Mouse (Mus musculus) heart, postnatal 4 days (tissue): ENCODE data around the gene Il31. TPM values are rescaled to one million over a fixed set of nuclear protein-coding genes. Genes with fewer than 3 reads are reported as not detected.
"Not testable (repeated sequence)": the region's sequence is repeated elsewhere in the genome, so short reads cannot be mapped to it uniquely, and the experiment has no call there.

ENCODE experiments used
- DNase-seq: peaks from one replicate; pipeline ENCODE4 v3.0.0; 2021
- total RNA-seq, 2 experiments: library from RNA; stranded (reverse); gene quantifications; 2 replicates each; pipeline ENCODE4 v1.2.3; 2021

Il31 gene
- total RNA-seq: not detected

DNA sequence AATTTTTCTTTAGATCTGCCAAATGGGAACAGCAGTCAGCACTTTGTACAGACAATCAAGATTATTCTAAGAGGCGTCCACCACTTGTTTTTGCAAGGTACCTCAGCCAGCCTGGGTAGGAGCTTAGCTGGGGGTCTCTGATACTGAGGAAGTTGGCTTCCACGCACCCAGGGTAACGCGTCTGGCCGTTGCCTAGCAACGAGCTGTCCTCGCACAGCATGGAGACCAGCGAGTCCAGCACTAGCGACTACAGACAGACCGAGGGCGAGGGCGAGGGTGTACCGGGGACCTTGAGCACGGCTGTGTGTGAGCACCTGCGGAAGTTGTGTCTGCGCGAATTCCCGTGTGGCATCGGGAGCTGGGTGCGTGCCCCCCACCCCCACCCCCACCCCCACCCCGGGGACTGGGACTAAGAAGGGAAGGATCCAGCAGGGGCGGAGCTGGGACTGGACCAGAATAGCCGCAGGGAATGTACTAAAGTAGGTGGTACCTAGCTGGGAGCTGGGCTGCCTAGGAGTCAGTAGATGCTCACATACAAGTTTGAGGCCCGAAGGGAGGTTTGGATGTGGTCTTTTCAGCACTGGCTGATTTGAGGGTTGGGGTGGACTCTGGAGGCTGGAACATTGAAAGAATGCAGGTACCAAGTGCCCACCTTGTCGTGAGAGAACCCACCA is at the start of gene Il31, which contains the start of gene Lrrc43:
Gene Il31 (minus strand): TSS at position 378 of the 674 bp plus-strand sequence.
Gene Lrrc43 (plus strand): TSS at position 194 of the 674 bp plus-strand sequence.
- DNase-seq: no peak

DNA sequence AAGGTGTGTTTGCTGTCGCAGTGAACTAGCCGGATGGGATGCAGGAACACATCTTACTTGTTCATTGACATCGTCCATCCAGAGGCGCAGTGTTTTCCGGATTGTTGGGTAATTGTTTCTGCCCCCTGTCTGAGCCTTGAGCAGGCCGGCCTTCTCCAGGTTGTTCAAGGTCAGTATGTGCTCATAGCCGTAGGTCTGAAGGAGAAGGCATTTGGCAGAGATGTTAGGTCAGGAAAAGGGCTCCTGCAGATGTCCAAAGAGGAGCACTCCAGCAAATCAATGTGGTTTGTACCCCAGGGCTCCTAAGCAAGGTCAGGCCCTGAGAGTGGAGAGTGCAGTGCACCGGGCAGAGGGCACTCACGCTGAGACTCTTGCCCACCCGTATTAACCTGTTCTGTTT is 44.5 kb upstream of the Il31 start:
- DNase-seq: no peak

DNA sequence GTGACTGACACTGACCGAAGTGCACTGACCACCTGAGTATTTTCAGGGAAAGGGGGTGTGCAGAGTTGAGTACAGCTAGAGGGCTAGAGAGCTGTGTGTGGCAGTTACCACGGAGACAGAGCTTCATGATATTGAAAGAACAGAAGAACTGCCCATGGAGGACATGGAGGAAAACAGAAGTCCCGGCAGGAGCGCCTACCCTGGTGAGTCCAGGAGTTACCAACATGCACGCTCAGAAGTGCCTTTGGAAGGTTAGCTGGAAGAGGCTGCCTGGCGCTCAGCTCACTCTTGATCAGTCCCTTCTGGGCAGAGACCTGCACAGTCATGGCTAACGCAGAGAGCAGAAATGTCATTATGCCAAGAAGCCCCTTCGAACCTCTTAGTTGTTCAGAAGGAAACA is 40.8 kb upstream of the Il31 start:
- peak; percentile 2 for DNase-seq

DNA sequence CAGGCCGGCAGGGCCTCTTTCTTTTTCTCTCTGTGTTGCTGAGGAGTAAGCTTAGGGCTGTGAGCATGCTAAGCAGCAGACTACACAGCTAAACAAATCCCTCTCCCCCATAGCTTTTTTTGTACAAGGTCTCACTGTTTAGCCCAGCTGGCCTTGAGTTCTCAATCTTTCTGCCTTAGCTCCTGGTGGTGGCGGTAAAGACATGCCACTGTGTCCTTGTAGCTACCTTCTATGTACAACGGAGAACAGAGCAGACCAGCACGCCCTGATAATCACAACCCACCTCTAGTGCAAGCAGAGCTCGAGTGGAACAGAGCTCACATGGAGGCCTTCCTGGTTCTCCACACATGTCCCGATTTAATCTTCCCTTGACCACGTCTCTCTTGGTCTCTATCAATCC is 39.4 kb upstream of the Il31 start:
- peak; percentile 1 for DNase-seq

DNA sequence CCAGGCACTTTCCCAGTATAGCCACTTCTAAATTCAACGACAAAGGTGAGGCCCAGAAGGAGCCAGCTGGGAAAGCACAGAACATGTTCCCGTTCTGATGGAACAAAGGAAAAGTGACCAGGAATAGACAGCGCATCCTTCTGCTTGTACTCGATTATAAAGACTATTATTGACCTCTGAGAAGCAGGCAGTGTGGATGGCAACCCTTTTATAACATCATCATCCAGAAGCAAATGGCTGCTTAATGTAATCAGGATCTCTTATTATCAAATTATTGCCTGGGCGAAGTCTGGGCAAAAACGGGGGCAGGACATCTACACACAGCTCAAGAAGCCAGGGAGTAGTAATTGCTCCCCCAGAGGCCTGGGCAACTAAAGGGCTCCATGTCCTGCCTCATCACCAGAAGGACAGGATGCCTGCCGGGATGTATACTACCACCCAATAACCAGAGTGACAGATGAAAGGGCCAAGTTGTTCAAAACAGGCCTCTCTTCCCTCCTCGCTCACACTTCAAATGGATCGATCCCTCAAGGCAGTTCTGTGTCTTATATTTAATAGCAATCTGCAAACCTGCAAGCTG is 36.7 kb upstream of the Il31 start:
- peak; percentile 3 for DNase-seq

DNA sequence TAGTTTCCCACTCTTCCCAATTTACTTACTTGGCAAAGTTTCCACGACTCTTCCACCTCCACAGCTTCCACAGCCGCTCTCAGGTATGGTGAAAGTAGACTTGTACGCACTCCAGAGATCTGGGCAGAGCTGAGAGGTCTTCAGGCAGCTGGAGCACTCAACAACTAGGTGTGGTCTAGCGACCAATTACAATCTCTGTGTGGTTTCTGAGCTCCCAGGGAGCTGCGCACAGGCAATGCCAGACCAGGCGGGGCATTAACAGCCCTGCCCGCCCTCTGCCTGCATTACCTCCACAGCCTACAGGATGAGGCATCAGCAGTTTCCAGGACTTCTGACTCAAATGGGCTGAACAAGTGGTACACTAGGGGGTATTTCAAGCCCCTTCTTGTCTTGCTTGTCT is 36.0 kb upstream of the Il31 start, which contains the start of gene Gm49027:
Gene Gm49027 (minus strand): TSS at position 208 of the 400 bp plus-strand sequence.
- DNase-seq: peak; percentile 3

DNA sequence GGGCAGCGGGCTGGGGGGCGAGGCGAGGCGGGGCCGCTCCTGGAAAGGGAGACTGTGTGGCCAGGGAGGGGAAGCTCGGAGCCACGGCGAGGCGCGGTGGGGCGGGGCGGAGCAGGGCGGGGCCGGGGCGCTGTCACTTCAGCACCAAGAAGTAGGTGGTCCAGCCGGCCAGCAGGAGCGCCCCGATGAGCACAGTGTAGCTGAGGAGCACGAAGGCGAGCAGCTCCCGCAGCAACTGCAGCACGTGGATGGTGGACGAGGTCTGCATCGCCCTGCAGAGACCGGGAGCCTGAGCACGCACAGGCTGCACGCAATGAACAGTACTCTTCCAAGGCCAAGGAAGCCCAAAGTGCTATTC is 35.1 kb upstream of the Il31 start:
- DNase-seq: no peak

DNA sequence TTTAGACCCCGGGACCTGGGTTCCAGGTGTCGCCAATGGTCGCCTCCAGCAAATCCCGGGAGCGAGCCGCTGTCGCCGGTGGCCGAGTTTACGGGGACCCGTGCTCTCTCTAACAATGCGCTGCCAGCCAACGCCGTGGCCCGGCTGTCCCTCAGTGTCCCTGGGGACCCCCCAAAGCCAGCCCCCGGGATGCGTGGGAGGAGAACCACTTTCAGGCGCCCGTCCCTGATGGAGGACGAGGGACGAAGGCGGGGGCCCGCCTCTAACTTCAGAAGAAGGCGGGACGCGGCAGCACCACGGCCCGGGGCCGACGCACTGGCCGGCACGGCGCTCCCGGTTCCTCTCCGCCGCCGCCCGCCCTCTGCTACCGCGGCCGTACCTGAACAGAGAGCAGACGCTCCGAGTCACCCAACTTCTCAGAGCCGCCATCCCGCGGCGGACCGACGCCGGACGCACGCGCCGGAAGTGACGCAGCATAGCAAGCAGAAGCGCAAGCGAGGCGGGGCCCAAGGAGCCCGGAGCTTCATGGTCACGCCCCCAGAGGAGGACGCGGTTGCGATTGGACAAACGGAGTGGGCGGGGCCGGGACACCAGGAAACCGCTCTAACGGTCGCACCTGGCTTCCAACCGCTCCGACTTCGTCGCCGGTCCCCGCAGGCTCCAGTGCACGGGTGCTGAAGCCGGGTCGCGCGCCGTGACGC is 34.6 kb upstream of the Il31 start, which contains the start of gene Diablo:
Gene Diablo (minus strand): TSS at position 485 of the 701 bp plus-strand sequence.
- peak; percentile 99 for DNase-seq

DNA sequence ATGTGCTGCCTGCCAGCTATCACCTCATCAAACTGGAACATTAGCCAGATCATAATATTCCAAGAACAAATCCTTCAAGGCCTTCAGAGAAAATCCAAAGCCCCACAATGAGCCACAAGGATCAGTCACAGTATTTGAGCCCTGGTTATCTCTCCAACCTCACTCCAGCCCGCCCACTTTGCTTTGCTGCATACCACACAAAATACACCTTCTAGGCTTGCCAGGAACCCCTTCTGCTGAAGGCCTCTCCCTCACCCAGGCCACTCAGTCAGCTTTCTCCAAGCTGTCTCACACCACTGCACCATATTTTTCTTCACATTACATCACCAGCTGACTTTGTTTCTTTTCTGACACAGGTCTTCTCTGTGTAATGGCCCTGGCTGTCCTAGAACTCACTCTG is 32.9 kb upstream of the Il31 start:
- peak; percentile 3 for DNase-seq

DNA sequence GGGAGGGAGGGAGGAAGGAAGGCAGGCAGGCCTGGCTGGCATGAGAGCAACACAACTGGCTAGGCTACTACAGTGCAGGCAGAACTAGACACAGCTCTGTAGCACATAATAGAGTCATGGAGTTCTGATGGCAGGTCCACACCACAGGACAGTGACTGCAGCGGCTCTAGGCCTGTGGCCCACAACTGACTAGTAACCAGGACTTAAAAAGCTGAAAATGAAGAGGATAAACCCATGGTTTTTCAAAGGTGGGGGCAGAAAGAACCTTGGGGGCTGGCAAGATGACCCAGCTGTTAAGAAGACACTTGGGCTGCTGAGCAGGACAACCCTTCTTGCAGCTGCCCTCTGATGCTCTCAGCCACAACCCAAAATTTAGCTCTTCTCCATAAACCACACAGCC is 32.3 kb upstream of the Il31 start:
- DNase-seq: peak; percentile 1

DNA sequence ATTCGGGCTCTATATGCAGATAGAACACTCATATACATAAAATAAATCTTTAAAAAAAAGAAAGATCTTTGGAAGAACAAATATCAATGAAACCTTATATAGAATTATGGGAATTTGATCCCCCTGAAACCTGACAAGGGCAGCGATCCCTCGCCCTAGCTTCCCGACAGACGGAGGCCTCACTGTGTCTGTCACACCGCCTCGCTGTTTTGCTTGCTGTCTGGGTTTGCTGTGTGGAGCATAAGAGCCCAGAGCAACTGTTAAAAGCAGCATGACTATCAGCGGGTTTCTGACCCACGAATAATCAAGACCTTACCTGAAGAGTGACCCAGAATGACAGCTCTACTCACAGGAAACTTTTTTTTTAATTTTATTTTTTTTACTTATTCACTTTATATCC is 31.4 kb upstream of the Il31 start:
- DNase-seq: peak; percentile 2

DNA sequence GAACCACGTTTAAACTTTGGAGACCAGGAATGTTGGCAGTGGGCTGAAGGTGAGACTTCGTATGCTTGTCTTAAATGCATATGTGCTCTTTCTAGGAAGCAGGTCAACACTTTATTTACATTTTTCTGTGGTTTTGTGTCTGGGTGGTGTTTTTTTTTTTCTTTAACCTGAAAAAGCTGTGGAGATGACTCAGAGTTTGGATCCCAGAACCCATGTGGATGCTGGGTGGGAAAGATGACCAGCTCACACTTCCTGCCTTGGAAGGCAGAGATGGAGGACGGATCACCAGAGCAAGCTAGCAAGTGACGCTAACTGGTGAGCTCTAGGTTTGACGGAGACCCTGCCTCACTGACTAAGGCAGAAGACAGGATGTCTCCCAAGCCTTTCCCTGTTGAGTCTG is 25.6 kb upstream of the Il31 start:
- no peak for DNase-seq

DNA sequence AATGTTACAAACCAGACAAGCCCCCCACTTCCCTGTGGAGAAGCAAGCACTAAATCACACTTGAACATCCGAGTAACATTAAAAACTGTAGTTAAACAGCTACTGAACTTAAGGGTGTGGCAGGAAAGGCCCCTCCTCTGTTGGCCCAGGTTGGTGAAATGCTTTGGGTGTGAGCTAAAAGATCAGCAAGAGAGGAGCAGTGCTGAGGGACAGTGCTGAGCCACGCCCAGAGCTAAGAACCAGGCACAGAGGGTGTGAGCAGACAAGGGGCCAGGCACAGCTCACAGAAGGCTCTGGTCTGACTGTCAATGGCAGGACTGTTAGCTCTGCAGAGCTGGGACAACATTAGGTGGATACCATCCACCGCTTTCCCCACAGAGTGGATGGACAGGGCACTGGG is 22.8 kb upstream of the Il31 start:
- DNase-seq: no peak

DNA sequence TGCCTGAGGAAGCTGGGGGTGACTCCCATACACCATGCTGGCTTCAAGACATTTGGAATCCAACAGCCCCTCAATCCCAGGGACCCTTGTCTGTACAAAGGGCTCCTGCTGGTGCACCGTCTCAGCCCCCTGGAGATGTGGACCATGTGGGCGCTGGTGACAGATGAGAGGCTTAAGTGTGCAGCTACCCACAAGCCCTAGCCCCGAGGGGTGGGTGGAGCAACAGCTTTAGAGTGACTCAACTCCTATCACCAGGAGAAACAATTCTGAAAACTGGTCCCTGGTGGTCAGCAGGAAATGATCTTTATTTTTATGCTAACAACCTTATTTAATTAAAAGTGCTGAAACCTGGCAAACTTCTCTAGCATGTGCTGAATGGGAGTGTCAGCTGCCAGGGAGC is 22.1 kb upstream of the Il31 start:
- DNase-seq: not testable (repeated sequence)

DNA sequence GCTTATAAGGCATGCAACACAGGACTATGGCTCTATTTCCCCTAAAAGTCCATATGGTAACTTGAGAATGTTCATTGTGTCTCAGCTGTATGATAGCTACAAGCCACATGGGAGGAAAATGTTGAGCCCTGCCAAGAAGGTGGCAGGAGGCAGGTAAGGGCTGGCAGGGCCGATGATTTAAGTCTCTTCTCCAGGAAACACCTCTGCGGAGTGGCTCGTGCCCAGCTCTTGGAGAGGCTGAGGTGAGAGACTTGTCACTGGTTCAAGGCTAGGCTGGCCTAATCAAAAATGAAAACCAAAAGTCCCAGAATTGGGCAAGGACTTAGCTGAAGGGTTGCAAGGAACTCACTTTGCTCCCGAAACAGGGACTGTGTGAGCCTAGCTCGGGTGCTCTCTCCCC is 20.9 kb upstream of the Il31 start, which contains the start of gene B3gnt4:
Gene B3gnt4 (plus strand): TSS at position 301 of the 400 bp plus-strand sequence.
- DNase-seq: no peak

DNA sequence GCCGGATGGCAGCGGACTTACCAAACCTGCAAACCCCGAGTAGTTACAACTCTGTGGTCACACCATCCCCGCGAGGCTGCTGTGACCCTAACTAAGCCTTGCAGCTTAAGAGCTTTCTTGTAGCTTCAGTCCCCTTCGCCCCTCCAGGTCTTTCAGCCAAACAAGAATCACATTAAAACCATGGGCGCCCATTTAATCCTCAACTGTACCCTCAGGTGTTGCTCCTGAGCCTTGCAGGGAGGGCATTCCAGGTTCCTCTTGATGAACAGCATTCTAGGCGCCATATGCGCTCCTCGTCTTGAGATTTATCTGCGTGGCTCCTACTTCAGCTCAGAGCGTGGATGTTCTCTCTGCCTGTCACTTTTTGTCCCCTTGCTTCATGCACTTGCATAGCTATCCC is 19.6 kb upstream of the Il31 start:
- DNase-seq: no peak

DNA sequence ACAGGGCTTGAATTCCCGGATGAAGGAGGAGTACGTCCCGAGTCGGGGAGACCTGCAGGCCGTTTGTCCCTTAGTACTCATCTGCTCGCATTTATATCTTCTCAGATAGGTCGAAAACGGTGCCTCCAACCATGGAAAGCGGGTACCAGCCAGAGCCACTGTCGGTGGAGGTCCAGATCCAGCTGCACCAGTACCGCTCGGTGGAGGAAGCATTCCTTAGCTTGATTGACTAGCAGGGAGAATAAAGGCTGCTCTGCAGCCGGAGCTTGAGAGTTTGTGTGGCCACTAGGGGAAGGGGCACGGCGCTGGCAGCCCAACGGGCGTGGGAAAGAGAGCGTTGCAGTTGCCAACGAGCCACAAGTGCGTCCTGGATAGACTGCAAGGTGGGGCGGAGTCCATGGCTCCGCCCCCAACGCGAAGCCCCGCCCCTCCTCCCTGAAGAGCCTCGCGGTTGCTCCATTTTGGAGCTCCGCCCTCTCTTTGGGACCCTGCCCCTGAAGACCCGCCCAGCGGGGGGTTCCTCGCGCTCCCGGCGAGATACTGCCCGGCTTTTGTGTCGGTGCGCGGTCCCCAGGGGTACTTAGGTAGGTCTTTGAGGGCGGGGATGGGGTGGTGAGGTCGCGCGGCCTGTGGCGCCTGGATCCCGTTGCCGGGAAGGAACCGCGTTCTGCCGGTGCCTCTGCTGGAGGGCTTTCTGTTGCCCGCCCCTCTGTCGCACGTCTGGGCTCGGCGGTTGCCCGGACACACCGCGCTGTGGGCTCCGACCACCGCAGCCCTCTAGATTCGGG is 18.8 kb upstream of the Il31 start:
- peak; percentile 82 for DNase-seq

DNA sequence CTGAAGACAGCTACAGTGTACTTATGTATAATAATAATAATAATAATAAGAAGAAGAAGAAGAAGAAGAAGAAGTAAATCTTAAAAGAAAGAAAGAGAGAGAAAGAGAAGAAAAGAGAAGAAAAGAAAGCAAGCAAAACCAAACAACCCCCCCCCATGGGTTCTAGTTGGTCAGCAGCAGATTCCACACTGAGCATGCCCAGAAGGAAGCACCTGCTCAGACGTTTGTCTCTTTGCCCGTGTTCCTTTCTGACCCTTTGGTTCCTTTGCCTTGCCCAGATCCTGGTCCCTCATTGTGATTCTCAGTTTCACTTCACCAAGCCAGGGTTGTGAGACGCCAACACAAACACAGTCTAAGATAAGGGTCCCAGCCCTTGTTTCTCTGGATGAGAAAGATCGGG is 12.7 kb upstream of the Il31 start:
- DNase-seq: no peak

DNA sequence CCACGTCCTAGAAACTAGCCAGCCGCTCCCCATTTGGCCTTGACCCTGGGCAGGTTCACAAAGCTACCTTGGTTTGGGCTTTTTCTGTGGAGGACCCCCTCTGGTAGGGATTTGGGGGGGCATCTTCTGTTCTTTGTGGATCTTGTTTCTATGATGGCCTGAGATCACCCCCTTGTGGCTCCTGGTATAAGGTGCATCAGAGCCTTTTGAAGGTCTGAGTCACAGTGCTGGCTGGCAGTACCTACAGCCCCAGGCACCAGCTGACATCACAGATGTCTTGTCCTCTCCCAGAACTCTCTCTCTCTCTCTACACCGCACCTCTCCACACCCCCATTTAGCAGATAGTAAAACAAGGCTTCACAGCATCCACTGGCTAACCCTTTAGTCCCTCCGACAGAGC is 10.4 kb upstream of the Il31 start:
- DNase-seq: peak; percentile 51

DNA sequence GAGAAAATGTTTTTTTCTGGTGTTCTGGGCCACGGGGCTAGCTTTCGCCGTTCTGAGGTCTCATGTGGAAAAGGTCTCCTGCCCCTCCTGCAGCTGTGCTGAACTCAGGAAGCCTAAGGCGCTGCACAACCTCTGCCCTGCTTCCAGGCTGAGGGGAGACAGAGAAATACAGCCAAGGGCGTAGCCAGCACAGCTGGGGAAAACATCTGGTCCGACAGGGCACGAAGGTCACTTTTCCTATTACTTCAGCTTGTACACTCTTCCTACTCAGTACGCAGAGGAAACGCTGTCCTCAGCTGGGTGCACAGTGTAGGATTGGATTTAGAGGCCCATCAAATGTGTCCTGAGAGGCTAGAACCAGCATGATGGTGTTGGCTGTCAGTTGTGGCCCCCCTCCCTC is 646 bp upstream of the Il31 start:
- peak; percentile 40 for DNase-seq

DNA sequence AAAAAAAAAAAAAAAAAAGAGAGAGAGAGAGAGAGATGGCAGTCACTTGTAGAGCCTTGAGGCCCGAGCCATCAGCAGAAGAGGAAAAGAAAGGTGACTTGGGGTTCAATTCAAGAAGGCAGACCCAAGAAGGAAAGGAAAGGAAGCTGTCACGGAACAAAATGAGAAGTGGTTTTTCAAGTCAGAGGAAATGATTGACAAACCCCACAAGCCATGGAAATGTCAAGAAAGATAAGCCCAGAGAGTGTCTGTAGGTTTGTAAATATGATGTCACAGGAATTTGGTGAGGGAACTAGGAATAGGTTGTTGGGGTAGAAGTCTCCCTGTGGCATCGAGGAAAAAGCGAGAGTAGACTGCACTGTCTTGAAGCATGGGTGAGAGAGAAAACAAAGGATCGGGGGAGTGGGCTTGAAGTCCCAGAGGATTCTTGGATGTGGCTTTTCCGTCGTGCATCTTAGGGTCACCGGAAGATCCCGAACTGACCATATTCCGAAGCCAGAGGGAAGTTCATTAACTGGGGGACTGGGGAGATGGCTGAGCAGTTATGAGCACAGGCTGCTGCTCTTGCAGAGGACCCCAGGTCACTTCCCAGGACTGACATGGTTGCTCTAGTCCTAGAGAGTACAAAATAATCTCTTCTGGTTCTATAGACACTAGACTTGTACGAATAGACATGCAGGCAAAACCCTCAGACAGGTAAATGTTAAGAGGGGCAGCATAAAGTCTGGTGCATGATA is 1.5 kb downstream of the Il31 start:
- no peak for DNase-seq

DNA sequence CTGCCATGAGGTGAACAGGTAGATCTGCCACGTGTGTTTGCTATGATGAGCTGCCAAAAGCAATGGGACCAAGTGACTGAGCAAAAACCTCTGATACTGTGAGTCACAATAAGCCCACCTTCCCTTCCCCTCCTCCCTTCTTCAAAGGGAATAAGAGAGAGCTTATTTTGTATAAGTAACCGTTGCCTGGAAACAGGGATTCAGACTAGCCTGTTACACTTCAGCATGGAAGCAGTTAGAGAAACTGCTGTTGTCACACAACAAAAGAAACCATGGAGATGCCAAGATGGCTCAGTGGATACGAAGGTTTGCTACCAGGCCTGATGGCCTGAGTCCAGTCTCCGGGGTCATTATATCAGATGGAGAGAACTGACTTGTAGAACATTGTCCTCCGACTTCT is 15.5 kb downstream of the Il31 start:
- DNase-seq: no peak
